Mouse (Mus musculus) skeletal muscle tissue, adult 2 months (tissue): ENCODE results near the gene Hist1h3d.

Experiments used
- DNase-seq: peaks from one replicate; pipeline ENCODE4 v3.0.0-alpha.2; 2012; ENCODE audit warnings: low read depth, low spot score

The Hist1h3d gene

DNA sequence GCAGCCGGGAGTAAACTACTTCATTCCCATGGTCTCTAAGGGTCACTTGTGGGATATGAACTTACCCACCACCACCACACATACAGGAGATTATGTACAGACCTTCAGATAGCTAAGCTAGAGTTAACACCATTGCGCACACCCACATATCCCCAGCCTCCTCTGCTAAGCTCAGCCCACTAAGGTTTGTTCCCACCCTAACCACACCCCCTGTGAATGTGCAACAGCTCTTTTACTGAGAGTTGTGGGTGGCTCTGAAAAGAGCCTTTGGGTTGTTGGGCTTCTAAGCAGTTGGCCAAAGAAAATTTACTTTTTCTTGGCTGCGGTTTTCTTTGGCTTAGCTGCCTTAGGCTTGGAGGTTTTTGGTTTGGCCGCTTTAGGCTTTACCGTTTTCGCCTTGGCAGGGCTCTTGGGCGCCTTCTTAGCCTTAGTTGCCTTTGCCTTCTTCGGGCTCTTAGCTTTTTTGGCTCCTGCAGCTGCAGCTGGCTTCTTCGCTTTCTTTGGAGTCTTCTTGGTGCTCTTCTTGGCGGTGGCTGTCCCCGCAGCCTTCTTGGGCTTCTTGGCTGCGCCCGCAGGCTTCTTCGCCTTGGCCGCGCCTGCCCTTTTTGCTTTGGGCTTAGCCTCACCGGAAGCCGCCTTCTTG, 46.1 kb downstream of the Hist1h3d start:
- DNase-seq, result peak; percentile 75

DNA sequence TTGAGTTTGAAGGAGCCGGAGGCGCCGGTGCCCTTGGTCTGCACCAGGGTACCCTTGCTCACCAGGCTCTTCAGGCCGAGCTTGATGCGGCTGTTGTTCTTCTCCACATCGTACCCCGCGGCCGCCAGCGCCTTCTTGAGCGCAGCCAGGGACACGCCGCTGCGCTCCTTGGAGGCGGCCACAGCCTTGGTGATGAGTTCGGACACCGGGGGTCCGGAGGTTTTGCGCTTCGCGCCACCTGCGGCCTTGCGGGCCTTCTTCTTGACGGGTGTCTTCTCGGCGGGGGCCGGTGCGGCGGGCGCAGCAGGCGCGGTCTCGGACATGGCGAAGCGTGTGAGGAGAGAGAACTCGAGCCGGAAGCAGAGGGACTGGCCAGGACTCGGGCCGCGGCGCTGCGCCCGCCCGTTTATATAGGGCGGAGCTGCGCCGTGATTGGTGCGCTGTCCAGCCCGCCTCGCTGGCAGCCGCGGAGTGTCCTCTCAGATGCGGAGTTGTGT, 46.7 kb downstream of the Hist1h3d start, which contains the start of gene Hist1h1e:
Hist1h1e (minus strand) TSS at position 384 of the 497 bp plus-strand sequence.
- peak; percentile 93 for DNase-seq

DNA sequence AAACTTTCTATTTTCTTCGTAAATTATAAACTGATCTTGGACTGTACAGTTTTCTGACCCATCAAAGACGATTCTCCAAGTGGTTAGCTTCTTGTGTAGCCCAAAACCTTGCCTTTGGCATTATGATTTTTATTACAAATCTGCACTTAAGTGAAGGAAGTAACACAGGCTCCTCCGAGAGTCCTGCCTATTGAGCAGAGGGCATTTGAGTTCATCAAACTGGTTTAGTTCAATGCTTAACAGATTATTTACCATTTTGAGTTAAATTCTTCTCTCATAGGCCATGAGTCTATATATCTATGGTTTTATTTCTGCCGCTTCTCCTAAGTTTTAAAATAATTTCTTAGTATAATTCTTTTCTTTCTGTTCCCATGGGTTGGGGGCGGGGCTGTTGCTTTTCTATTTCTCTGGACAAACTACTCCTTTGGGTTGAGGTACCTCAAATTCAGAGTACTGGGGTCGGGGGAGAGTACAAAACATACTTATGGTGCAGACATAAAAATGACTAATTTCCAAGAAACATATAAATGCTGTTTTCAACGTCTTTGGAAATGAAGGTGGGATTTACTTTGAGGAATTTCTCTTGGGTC, 47.4 kb downstream of the Hist1h3d start:
- peak; percentile 4 for DNase-seq
